Mouse (Mus musculus): ENCODE data around the gene Gm5426.
"Not testable (repeated sequence)": the region's sequence is repeated elsewhere in the genome, so short reads cannot be mapped to it uniquely, and the experiment has no call there.

- not testable (repeated sequence) for TF ChIP-seq GATA1 (IDR thresholded peaks at IDR 0.05; ENCODE audit: borderline replicate concordance, low read length); FLI1 (IDR thresholded peaks at IDR 0.05; ENCODE audit: low read length)
Observed at GRCm38 (mm10) chr10:96139274-96139673, 2.9 kb downstream of the Gm5426 start.
